Mouse (Mus musculus) cerebellum, postnatal 36 days (tissue): ENCODE data around the gene Pdlim7.

ENCODE experiments used
- DNase-seq, 2 experiments: peaks; one replicate each; pipeline ENCODE4 v3.0.0; 2021 to 2022; ENCODE audit warnings: mixed read lengths in 2 of 2

Gene Pdlim7

DNA sequence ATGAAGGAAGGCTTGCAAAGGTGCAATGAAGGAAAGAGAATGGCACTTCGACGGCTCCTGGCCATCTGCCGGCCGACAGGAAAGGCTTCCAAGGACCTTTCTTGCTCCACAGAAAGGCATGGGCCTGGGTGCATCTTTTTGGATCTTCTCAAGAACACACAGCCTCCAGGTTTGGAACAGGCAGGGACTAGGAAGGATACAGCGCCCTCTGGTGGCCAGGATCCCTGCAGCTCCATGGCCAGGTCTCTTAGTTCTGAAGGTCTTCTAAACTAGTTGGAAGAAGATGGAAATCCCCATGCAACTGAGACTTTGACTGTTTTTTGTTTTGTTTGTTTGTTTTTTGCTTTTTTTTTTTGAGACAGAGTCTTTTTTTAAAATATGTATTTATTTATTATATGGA lies 3.5 kb upstream of the Pdlim7 start:
- DNase-seq = peak; percentile 91 to 96

DNA sequence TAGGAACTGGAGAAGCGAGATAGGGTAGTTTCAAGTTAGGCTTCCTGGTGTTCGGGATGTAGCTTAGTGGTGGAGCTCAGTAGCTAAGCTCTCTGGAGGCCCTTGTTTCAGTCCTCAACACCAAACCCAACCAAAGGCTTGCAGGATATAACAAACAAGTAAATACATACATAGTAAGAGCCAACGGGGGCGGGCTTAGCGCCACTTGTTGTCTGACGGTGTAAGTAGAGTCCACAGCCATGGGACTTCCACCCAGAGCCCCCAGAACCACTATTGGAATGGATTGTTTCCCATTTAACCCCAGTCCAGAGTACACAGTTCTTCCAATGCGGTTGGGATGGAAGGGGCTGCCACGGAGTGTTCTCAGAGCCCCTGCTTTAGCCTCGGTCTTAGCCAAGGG lies 352 bp upstream of the Pdlim7 start:
- no peak for DNase-seq

DNA sequence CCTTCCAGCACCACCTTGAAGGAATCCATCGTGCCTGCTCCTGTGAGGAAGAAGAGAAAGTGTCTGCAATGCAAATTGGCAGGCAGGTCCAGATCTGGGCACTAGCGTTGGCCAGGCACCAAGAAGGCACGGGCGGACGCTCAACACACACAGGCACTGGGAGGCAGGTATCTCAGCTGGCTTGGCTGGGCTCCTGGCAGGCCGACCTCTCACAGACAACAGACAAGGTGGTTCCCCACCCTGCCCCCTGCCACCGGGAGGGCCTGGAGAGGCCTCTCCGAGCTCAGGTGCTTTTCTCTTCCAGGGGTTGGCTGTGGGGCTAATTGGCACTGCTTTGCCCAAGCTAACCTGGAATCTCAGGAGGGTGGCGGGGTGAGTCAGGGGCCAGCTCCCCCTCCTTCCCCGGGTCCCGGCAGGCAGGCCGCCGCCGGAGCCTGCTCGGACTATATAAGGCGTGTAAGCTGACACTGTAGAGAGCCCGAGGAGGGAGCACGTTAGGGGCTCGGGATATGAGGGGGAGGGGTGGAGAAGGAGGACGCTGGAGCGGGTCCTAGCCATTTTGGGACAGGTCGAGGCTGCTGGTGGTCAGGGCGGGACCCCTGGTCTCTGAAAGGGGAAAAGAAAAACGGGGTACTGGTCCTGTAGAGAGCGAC lies 971 bp downstream of the Pdlim7 start:
- peak; percentile 54 to 59 for DNase-seq

DNA sequence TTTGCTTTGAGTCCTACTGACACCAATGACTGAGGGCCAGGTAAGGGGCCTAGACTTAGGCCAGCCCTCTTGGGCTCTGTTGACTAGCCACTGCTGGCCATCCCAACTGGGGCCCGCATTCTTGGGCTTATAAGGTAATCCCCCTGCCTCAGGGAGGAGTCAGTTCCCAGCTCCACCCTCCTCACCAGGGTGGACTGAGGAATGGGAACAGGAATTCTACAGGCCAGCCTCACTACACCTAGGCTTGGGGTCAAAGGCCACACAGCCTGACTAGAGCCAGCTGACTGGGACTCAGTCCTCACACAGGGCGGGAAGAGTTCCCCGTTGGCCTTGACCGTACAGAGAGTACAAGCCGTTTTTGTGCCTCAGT lies 2.0 kb downstream of the Pdlim7 start:
- no peak for DNase-seq

DNA sequence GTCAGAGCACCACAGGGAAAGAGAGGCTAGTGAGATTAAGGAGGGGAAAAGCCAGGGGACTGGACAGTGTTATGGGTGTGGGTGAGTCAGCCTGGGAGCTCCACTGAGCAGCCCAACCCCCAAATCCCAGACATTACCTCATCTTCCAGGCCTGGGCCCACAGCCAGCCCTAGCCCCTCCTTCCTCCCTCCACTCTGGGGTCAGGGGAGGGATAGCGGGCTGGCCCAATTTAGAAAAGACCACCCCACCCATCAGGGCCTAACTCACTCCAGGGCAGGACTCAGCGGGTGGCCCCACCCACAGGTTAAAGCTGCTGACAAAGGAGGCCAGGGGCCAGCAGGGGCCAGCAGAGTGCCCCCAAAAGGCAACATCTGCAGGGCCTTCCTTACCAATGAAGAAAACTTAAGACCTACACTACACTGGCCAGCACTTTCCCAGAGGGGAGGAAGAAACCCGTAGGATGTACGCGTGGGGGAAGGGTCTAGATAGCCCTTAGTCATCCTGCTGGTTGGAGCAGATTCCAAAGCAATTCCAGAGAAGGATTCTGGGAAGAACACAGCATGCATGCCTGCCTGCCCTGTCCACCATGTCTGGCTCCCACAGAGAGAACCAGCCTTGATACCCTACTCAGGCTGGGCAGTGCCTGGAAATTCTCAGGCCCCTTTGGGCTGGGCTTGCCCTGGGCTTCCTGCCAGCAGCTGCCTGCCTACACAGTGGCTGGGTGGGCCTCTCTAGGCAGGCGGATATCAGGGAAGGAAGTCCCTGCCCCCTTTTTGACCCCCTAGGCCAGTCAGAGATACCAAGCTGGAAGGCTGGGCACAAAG lies 2.6 kb downstream of the Pdlim7 start:
- no peak for DNase-seq

DNA sequence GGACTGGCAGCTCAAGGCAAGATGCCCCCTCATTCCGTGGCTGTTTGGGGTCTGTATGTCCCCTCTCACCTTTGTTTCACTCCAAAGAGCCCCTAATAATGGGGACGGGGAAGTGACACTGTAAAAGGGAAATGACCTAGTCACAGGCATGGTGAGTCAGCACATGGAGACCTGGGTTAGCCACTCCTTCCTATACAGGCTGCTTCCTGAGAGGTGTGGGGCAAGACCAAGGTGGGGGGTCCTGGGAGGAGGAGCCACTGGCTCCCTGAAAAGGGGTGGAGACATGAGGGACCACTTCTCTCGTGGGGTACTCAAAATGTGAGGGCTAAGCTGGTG lies 3.2 kb downstream of the Pdlim7 start:
- DNase-seq = no peak

DNA sequence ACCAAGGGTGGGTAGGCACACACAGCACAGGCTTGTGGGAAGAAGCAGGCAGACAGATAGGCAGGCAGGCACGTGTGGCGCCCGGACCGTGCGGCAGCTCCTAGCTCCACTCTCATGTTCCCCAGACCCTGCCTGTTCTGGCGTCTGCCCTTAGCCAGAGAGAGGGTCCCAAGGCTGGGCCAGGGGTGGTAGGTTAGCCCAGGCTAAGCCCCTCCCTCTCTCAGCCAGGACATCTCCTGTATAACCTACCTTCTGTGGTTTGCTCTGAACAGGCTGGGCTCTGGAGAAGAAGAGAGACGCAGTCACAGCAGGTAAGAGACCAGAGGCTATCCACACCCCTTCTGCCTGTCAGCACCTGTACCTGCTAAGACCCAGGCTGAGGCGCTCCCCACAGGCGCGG lies 4.9 kb downstream of the Pdlim7 start:
- DNase-seq = no peak

DNA sequence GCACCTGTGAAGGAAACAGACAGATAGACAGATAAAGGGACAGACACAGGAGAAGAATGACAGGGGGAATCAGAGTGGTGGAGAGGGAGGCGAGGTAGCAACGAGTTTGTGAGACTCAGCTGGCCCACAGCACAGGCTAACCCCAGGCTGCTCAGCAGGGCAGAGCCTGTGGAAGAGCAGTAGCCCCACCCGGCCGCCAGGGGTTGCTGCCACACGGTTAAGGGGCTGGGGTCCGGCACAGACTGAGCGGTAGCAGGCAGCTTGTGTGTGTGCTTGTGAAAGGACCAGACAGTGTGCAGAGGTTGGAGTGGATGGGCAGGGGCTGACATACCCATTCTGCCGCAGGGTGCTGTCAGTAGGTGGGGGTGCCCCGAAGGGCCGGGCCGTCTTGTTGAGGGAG lies 5.6 kb downstream of the Pdlim7 start:
- DNase-seq = no peak

DNA sequence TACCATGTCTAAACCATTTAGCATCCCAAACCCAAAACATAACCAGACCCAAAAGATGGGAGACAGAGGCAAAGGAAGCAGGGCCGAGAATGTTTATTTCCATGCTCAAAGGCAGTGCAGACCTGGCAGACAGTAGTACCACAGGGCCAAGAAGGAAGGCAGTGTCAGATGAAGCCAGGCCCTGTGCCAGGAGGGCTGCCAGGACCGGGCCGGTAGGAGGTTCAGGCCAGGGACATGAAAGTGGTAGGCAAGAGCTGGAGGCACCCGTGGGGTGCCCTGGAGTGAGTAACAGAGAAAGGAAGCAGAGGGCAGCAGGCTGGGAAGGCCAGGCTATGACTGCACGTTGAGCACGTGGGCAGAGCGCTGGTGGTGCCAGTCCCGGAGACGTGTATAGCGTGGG lies 6.8 kb downstream of the Pdlim7 start:
- DNase-seq = peak; percentile 48 to 59

DNA sequence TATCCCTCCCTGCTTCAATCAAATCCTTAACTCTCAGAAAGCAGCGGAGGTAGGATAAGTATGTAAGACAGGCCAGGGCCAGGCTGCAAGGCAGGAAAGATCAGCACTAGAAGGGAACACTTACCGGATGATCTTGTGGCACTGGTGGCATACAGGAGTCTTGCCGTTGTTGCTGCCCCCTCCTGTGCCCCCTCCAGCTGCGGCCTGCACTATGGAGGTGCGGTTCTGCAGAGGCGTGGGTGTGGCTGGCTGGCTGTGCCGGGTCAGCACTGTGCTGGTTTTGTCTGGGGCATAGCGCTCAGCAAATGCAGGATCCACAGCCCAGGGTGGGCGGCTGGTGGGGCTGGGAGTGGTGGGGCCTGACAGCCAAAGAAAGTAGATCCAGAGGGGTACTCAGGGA lies 7.7 kb downstream of the Pdlim7 start:
- no peak for DNase-seq

DNA sequence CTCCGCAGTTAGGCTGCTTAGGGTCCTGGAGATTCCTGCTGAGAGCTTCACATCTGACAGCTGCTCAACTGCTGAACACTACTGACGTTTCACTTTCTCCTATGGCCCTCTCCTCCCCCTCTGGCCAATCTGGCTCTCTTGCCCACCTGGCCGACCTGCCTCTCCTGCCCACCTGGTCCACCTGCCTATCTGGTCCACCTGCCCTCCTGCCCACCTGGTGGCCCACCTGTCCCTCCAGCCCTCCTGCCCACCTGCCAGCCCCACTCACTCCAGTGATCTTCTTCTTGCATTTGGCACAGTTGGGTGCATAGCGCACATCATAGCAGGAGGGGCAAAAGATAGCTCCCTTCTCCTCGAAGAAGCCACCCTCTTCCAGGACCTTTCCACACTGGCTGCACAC lies 9.1 kb downstream of the Pdlim7 start:
- DNase-seq = no peak

DNA sequence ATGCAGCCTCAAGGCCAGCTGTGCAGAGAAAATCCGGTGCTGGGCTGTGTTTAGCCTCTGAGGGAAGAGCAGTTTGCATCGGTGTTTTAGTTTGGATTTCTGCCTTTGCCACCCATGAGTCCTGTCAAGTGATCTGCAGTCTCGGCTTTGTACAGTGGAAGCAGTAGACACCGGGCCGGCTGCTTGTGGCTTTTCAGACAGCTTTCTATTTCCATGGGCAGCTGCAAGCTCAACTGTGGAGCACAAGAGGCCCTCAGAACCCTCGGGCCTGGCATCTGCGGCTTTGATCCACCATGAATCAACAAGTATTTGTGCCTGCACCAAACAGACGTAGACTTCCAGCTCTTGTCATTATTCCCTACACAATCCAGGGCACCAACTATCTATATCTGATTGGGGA lies 11.1 kb downstream of the Pdlim7 start:
- DNase-seq = no peak

DNA sequence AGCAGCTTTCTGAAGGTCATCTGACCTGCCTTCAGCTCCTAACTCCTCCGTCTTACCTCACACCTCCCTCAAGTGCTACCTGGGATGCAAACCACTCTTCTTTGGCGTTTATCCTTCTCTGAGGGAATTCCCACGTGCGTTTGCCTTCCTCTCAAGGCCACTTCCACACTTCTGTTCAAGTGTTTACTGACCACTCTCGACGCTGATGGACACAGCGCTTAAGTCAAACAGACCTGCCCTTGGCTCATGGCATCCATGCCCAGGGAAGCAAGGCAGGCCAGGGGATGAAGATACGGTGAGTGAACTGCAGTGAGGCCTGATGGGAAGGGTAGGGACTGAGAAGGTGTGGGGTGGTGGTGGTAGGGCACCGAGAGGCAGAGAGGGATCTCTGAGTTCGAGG lies 12.9 kb downstream of the Pdlim7 start:
- no peak for DNase-seq

DNA sequence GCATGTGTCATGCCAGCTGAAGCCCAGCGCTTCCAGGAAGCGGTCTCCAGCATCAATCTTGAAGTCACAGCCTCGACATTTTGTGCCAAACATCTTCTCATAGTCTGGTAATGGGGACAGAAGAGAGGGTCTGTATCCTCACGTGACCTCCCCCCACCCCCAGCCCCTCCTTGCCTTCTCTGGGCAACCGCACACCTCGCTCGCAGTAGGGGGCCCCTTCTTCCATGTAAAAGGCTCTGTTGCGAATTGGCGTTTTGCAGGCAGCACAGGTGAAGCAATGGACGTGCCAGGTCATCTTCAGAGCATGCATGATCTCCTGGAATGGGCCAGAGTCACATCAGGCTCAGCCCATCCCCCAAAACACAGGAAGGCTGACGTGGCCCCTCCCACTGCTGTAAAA lies 14.6 kb downstream of the Pdlim7 start:
- no peak for DNase-seq

DNA sequence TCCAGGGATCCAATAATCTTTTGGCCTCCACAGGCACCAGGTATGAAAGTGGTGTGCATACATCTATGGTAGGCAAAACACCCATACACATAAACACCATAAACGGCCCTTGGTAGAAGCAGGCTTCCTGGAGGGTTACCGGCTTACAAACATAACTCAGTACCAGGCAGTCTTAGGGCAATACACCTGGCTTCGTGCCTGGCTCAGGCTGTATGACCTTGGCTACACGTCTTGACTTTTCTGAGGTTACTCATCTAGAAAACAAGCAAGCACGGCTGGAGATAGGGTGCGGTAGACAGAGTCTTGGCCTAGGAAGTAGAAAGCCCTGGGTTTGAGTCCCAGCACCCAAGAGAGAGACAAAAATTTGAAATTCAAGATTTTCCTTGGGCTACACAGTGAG lies 16.8 kb downstream of the Pdlim7 start:
- DNase-seq = no peak

DNA sequence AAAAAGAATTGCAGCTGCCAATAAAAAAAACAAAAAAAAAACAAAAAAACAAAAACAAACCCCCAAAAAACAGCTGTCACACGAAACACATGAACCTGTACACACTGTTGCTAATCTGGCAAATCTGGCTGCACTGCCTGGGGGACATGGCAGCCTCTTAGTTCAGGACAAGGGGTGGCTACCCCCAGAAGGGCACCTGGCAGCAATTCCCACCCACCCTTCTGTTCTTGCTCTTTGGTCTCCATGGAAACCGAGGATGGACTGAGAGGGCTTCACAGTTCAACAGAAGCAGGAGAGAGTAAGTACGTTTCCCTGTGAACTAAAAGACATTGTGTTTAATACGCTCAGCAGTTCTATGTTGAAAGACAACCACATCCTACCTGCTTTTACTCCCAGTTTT lies 17.8 kb downstream of the Pdlim7 start:
- DNase-seq = no peak

DNA sequence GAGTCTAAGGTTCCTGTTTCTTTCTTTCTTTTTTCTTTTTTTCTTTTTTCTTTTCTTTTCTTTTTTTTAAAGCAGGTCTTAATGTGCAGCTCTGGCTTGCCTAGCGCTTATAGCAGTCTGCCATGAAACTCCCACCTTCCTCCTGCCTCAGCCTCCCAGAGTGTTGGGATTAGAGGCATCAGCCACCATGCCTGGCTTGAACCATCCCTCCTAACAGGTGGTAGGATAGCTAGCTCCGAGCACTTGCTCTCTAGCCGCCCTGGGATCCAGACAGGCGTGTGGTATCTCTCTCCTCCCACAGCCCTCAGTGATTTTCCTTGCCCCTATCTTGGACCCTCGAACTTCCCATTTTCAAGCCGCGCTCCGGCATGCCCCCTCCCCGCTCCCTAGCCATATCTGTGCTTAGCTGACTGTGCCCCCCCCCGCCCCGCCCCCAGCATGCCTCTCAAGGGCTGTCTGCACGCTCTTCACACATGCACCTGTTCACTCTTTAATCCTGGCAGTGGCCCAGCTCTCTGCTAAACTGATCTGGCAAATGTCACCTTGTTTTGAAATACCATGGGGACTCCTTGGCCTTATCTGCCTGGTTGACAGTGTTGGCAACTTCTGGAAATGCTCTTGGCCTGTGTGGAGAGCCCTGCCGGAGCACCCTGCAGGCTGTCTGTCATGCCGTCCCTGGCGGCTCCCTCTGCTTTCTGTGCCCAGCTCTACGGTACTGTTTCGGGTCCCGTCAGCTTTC lies 18.4 kb downstream of the Pdlim7 start:
- DNase-seq = peak; percentile 76 to 80

DNA sequence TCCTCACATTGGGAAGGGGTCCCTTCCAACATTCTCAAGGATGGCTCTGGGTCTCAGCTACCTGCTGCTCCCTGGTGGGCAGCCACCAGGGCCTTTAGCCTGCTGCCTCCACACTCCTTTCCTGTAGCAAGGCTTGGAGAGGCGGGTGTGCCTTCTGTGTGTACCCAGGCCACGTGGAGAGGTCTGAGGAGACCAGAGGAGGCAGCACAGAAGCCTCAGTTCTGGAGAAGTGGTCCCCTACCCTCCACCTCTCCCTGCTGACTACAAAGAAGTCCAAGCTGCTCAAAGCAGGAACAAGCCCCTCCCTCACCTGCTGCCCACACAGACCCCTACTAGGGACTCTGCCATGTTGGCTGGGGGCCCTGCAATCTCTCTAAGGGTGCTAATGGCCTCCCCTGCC lies 19.2 kb downstream of the Pdlim7 start:
- no peak for DNase-seq

DNA sequence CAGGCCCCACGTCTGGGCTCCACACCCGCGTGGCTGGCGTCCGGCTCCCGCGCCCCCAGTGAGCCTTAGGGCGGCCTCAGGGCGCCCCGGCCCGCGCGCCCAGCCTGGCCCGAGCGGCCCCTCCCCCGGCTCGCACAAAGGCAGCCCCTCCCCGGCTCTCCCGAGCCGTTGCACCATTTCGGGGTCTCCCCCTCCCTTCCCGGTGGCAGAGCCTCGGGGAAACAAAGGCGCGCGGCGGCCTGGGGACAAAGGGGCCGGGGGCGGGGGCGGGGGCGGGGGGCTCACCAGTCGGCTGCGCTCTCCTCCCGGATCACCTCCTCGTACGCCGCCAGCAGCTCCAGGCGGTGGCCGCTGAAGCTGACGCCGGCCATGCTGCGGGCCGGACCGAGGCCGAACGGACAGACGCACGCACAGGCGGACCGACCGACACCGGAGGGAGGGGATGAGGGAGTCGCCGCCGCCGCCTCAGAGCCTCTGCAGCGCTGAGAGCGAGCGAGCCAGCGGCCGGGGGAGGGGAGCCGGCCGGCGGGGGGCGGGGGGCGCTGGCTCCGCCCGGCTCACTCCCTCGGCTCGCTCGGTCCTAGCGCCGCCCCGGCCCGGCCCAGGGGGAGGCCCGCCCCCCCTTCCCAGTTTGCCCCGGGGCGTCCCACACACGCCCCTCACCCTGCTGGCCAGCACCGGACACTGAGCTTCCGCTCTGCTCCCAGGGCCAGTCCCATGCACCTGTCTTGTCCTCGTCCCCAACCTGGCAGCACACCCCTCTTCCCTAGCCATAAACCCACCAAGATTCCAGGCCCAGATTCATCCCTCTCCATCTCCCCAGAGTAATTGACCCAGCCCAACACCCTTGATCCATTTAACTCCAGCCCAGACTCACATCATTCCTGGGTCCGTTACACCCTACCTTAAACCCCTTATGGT lies 25.6 kb downstream of the Pdlim7 start, which contains the start of gene Dbn1:
Gene Dbn1, minus strand, starts transcription at position 534 of the 921 bp plus-strand sequence.
- peak in 1 of 2 experiments; percentile 27 for DNase-seq

DNA sequence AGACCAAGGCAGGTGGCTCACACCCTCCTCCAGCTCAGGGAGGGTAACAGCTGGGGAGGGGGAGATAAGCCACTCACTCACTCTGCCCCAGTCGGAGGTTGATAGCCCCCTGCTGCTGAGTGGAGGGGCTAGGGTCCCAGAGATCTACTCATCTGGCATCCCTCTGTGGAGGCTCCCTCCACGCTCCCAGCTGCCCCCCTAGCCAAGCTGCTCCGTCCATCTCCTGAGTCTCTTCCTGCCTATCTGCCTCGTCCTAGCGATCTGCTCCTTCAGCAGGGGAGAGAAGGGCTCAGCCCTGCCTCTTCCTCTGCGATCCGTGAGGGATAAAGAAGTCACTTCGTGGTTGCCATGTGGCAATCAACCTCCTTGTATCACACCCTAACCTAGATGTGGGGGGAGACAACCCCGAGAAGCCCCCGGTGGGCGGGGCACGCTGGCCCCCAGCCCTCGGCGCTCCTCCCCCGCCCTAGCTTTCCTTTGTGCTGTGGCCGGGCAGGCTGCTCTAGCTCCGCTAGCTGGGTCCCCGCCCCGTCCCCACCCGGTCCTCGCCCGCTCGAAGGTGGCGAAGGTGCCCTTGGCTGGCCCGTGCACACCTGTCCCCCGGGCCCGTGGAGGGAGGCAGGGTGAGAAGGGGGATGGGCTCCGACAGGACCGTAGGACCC lies 26.4 kb downstream of the Pdlim7 start:
- DNase-seq = no peak

DNA sequence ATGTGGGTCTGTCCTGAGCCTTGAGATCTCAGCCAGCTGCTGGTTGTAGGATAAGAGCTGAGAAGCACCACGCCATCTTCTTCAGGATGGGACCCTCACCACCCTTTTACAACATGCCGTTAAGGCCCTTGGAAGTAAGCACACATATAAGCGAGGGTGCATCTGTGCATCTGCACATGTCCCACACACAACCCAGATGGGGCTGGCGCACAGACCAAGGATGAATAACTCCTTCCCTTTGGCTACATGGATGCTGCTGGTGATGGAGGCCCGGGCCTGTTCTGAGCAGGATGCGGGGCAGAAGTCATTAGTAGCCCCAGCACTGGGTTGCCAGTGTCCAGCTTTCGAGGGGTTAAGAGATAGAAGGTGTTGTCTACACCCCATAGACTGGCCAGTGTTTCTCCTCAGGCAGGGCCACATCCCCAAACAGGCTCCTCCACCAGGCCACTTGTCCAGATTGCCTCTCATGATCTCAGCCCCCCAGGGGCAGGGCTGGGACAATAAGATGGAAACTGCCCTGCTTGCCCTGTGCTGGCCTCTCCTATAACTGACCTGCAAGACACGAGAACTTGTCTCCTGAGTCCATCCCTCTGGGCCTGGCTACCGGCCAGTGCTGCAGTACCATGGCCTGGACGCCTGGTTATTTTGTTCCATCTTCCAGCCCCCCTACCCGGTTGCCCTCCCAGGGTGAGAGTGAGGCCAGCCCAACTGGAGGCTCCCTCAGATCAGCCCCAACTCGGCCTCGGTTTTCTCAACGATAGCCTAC lies 27.3 kb downstream of the Pdlim7 start:
- DNase-seq = peak in 1 of 2 experiments; percentile 28
